10 mouse cellular contexts compared by ENCODE assay signal in genomic region chr6:103558894-103559225, GRCm38 (mm10). TPM values are rescaled to one million over a fixed set of nuclear protein-coding genes. Genes with fewer than 3 reads are reported as not detected.
DNase-seq lines count a peak whose midpoint lies in the region; ATAC-seq lines count a peak whose summit lies in the region.
"Had no signal": no experiment of that assay in that cellular context is flagged by ENCODE, and none has a peak within 500 bp of the region (broad histone marks: within the 10 kb centered on the region; RNA-seq: fewer than 3 reads in every experiment).

No protein-coding gene starts in this region.

- peak; percentile 2 for DNase-seq in kidney, postnatal 14 days
- DNase-seq in kidney, adult 18-20 months: no peak
- DNase-seq in cerebellum, adult 18-20 months: peak; percentile 75 to 85
- DNase-seq in layer of hippocampus, adult 8-10 months (ENCODE audit: low spot score in 2 of 2): peak; percentile 53 to 63
- DNase-seq in yolk sac, embryonic 10.5 days (ENCODE audit: low spot score): no peak
- DNase-seq in urinary bladder, adult 2 months (ENCODE audit: low spot score): no peak
- DNase-seq: thymus, postnatal 14 days had no signal

- no peaks in the 10 kb centered on the region for H3K9me3 ChIP-seq in neural tube, embryonic 15.5 days (replicated peaks)

- H3K9ac ChIP-seq in neural tube, embryonic 15.5 days (replicated peaks): no peak overlapping the region

- H3K4me1 ChIP-seq in neural tube, embryonic 15.5 days: peaks cover 34% of the 10 kb centered on the region

- peak overlapping the region; percentile 34 for H3K4me2 ChIP-seq in neural tube, embryonic 15.5 days

- ATAC-seq in neural tube, embryonic 15.5 days (ENCODE audit: low FRiP score): peak; percentile 83
- ATAC-seq in monocyte, adult 5-6 weeks (replicated peaks; ENCODE audit: insufficient number of reproducible peaks, low FRiP score, low TSS enrichment, poor library complexity, severe bottlenecking): no peak

- H3K27me3 ChIP-seq in neural tube, embryonic 15.5 days (replicated peaks): no peaks in the 10 kb centered on the region

- no peak overlapping the region for H3K4me3 ChIP-seq in neural tube, embryonic 15.5 days (replicated peaks)

- H3K27ac ChIP-seq in neural tube, embryonic 15.5 days (replicated peaks): peak overlapping the region; percentile 73
- H3K27ac ChIP-seq: macrophage had no signal

- WGBS in neural tube, embryonic 15.5 days: 16% methylated on average over 3 of the region's 3 CpGs

- H3K36me3 ChIP-seq in neural tube, embryonic 15.5 days: no peaks in the 10 kb centered on the region

RNA-seq across cellular contexts. Expression of gene Chl1, which starts 48.5 kb away (rescaled TPM):
- total RNA-seq in layer of hippocampus, adult 8-10 months (2022): 100 to 1,000 TPM; 131 to 177 (median 152) TPM
- polyA plus RNA-seq in neural tube, embryonic 15.5 days (2015; fragmentation: Nextera tagmentation; extraction: Ambion mirVana): 77.0 and 97.9 TPM in 2 replicates
- total RNA-seq in monocyte, adult 5-6 weeks (2017): 0.87 to 1.1 TPM in 2 of 3 replicates, not detected in the other
- 3.1 and 3.6 TPM in 2 replicates for polyA plus RNA-seq in urinary bladder, adult 2 months (2012; rRNA removed)
- polyA plus RNA-seq: macrophage had no signal

Comparison
In these comparisons a context has a peak if more than half of its experiments do, and no peak if none do; other contexts are left out.
1. DNase-seq: peak in kidney, postnatal 14 days (single experiment), cerebellum, adult 18-20 months (2 of 2) and layer of hippocampus, adult 8-10 months (2 of 2); none in kidney, adult 18-20 months (single experiment), yolk sac, embryonic 10.5 days (single experiment) and urinary bladder, adult 2 months (single experiment).
2. RNA of gene Chl1, which starts 48.5 kb away (total RNA-seq): 131 to 177 TPM in layer of hippocampus, adult 8-10 months; 0.87 to 1.1 TPM in monocyte, adult 5-6 weeks; every median in the first group is over 10 times any median in the second.